Mouse (Mus musculus) urinary bladder, postnatal 4 days (tissue): ENCODE measurements around the gene Eef2k.
A peak's percentile ranks its signal among the peaks of the same experiment; 100 is the strongest.
"Not testable (repeated sequence)": the region's sequence is repeated elsewhere in the genome, so short reads cannot be mapped to it uniquely, and the experiment has no call there.

Experiments used
- DNase-seq, 2 experiments: peaks; one replicate each; pipeline ENCODE4 v3.0.0; 2021 to 2022; ENCODE audit warnings: low spot score in 2 of 2

The Eef2k gene

GRCm38 (mm10) chr7:120938206-120938605 lies 95.6 kb downstream of the Eef2k start:
- no peak for DNase-seq

GRCm38 (mm10) chr7:120940343-120940742 lies 97.7 kb downstream of the Eef2k start:
- peak in 1 of 2 experiments; percentile 51 for DNase-seq

GRCm38 (mm10) chr7:120941214-120941613 lies 98.6 kb downstream of the Eef2k start:
- peak in 1 of 2 experiments; percentile 50 for DNase-seq

GRCm38 (mm10) chr7:120942506-120942905 lies 99.9 kb downstream of the Eef2k start:
- no peak for DNase-seq

- no peak for DNase-seq
These were observed 101.4 kb downstream of the Eef2k start for GRCm38 (mm10) chr7:120943936-120944509.

- DNase-seq = not testable (repeated sequence)
These were observed 111.0 kb downstream of the Eef2k start for GRCm38 (mm10) chr7:120953591-120953990.
